Mouse (Mus musculus) midbrain, embryonic 16.5 days (tissue): ENCODE measurements at regions not wholly inside any gene's neighbourhood (a gene's known extent, or its start where the extent isn't known, plus 50 kb on each side); places are given as distances from the start of the nearest gene placed in this dataset.

ENCODE experiments used
- ATAC-seq: fragments of 200-750 bp; cut with Nextera tagmentation; 2 replicates; pipeline ENCODE4 v1.8.0; 2017; ENCODE audit warnings: moderate TSS enrichment
- H3K27ac ChIP-seq: fragments of 300-500 bp; sonication (generic); 2 replicates; pipeline ENCODE4 v1.5.1; 2014; ENCODE audit warnings: mild to moderate bottlenecking, low read length, mixed read lengths
- H3K27me3 ChIP-seq: fragments of 300-500 bp; sonication (generic); 2 replicates; pipeline ENCODE4 v1.6.1; 2014; ENCODE audit warnings: low read depth, low read length, mixed read lengths; ENCODE audit not compliant: control insufficient read depth, insufficient read depth
- H3K36me3 ChIP-seq: fragments of 300-500 bp; sonication (generic); 2 replicates; pipeline ENCODE4 v1.6.1; 2014; ENCODE audit warnings: mild to moderate bottlenecking, low read length, moderate library complexity, mixed read lengths; ENCODE audit not compliant: control insufficient read depth, insufficient read depth
- H3K4me1 ChIP-seq: fragments of 300-500 bp; sonication (generic); 2 replicates; pipeline ENCODE4 v1.6.1; 2014; ENCODE audit warnings: mild to moderate bottlenecking, low read length, mixed read lengths; ENCODE audit not compliant: control insufficient read depth, insufficient read depth
- H3K4me2 ChIP-seq: fragments of 300-500 bp; sonication (generic); 2 replicates; pipeline ENCODE4 v1.6.1; 2014; ENCODE audit warnings: mild to moderate bottlenecking, low read length, mixed read lengths
- H3K4me3 ChIP-seq: fragments of 300-500 bp; sonication (generic); 2 replicates; pipeline ENCODE4 v1.5.1; 2014; ENCODE audit warnings: low read depth, mild to moderate bottlenecking, low read length, moderate library complexity, mixed read lengths
- H3K9ac ChIP-seq: fragments of 300-500 bp; sonication (generic); 2 replicates; pipeline ENCODE4 v1.6.1; 2014; ENCODE audit warnings: low read depth, low read length, mixed read lengths
- H3K9me3 ChIP-seq: fragments of 300-500 bp; sonication (generic); replicated peaks from 2 replicates; pipeline ENCODE4 v1.6.1; 2014; ENCODE audit warnings: mild to moderate bottlenecking, low read length, mixed read lengths; ENCODE audit not compliant: control insufficient read depth, poor library complexity, severe bottlenecking
- WGBS: fragments of 180-500 bp; shearing (Covaris S2); extraction: QIAGEN DNeasy Blood & Tissue Kit; methylation state at CpG from one replicate; pipeline ENCODE4 v1.1.7; 2014; 5-methylcytosine and 5-hydroxymethylcytosine counted together

DNA sequence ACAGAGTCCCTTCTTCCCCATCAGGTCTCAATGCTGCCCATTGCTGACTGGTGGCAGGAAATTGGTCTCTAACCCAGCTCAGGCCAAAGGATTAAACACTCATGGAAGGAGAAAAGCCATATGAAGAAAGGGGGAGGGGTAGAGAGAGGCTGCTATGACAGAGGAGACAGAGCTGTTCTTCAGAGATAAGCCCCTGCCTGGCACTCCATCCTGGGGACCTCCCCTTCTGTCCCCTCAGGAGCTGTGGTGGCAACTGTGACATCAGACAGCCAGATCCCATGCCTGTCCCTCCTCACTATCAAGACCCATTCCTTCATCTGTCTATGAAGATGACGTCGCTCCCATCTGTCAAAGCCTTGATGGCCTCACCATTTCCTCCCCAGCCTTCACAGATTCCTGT, 126.6 kb upstream of the Csf3r start:
- WGBS: 74% methylated on average over 2 of the region's 2 CpGs
- peak; percentile 34; the same call in 1 of the 2 replicates for ATAC-seq
- Histone ChIP-seq H3K4me3 (no peak overlapping the region), H3K9ac (no peak overlapping the region), H3K27ac (no peak overlapping the region), H3K4me1 (peaks cover 18% of the 10 kb centered on the region; the same call in 1 of the 2 replicates), H3K27me3 (no peaks in the 10 kb centered on the region), H3K4me2 (no peak overlapping the region), H3K9me3 (no peaks in the 10 kb centered on the region), H3K36me3 (no peaks in the 10 kb centered on the region)

DNA sequence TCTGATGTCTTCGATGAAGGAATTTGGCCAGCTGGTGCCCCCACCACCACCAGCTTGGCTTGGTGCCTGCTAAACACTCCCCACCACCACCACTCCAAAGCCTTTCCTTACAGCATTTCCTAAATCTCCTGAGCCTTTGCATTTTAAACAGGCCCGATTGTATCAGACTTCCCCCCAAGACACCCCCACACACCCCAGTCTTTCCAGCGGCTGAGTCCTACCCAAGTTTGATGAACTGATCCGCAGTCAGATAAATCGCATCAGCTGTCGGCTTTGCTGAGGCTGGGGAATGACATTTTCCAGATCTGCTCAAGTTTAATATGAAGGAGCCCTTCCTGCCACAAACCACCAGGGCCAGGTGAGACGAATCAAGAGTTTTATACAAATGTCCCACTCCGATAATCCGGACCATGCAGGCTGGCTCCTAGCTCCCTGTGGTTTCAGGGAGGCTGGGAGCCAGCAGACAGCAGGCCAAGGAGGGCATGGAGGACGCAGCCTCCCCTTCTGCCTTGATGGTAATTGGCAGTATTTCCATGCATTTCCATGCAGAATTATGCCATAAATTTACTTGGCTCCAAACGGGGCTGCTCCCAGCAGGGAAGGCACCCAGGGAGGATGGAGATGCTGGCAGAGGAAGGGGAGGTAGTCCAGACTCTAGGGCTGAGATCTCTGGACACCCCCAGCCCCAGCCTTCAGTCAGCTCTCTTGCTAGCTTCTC, 125.6 kb upstream of the Csf3r start:
- Histone ChIP-seq H3K4me3 (no peak overlapping the region), H3K27me3 (no peaks in the 10 kb centered on the region), H3K9ac (no peak overlapping the region), H3K4me2 (no peak overlapping the region), H3K4me1 (peaks cover 18% of the 10 kb centered on the region; the same call in 1 of the 2 replicates), H3K9me3 (no peaks in the 10 kb centered on the region), H3K36me3 (no peaks in the 10 kb centered on the region), H3K27ac (peak overlapping the region; percentile 50)
- ATAC-seq: no peak
- 34% methylated on average over 11 of the region's 11 CpGs for WGBS

- Histone ChIP-seq H3K36me3 (no peaks in the 10 kb centered on the region), H3K27me3 (no peaks in the 10 kb centered on the region), H3K27ac (no peak overlapping the region), H3K4me3 (no peak overlapping the region), H3K4me1 (peaks cover 13% of the 10 kb centered on the region; the same call in 1 of the 2 replicates), H3K4me2 (no peak overlapping the region), H3K9ac (no peak overlapping the region), H3K9me3 (no peaks in the 10 kb centered on the region)
- ATAC-seq: no peak
- WGBS: 62% methylated on average over 10 of the region's 10 CpGs
These were observed 122.6 kb upstream of the Csf3r start for GRCm38 (mm10) chr4:125901546-125902276.

GRCm38 (mm10) chr4:125906296-125906695, 118.1 kb upstream of the Csf3r start:
- Histone ChIP-seq H3K4me3 (no peak overlapping the region), H3K4me2 (no peak overlapping the region), H3K9me3 (no peaks in the 10 kb centered on the region), H3K4me1 (no peaks in the 10 kb centered on the region), H3K27me3 (no peaks in the 10 kb centered on the region), H3K36me3 (no peaks in the 10 kb centered on the region), H3K27ac (no peak overlapping the region), H3K9ac (no peak overlapping the region)
- ATAC-seq: no peak
- 64% methylated on average over 5 of the region's 5 CpGs for WGBS

DNA sequence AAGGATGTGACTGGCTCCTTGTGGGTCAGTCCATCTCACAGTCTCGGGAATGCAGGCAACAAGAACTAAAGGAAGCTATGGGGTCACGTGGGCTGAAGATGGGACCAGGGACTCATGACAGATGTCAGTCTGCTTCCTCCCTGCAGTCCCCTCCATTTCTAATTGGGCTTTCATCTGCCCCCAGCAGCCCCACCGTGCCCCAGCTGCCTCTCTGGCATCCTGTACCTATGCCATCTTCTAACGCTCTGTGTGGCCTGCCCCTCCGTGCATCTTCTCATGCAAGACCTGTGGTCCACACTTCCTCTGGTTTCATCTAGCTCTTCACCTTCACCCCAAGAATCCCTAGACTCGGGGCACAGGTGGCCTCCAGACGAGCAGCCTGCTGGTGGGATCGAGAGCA, 115.4 kb upstream of the Csf3r start:
- no peaks in the 10 kb centered on the region for H3K27me3 ChIP-seq
- no peak overlapping the region for H3K27ac ChIP-seq
- no peak overlapping the region for H3K4me3 ChIP-seq
- no peak overlapping the region for H3K9ac ChIP-seq
- no peak overlapping the region for H3K4me2 ChIP-seq
- no peaks in the 10 kb centered on the region for H3K4me1 ChIP-seq
- WGBS: 87% methylated on average over 8 of the region's 8 CpGs
- ATAC-seq: no peak
- no peaks in the 10 kb centered on the region for H3K9me3 ChIP-seq
- no peaks in the 10 kb centered on the region for H3K36me3 ChIP-seq

- 18% methylated on average over 24 of the region's 24 CpGs for WGBS
- no peaks in the 10 kb centered on the region for H3K27me3 ChIP-seq
- ATAC-seq: no peak
- H3K4me1 ChIP-seq: no peaks in the 10 kb centered on the region
- H3K4me2 ChIP-seq: no peak overlapping the region
- no peaks in the 10 kb centered on the region for H3K9me3 ChIP-seq
- H3K27ac ChIP-seq: no peak overlapping the region
- H3K4me3 ChIP-seq: no peak overlapping the region
- H3K36me3 ChIP-seq: no peaks in the 10 kb centered on the region
- H3K9ac ChIP-seq: no peak overlapping the region
These were observed 112.6 kb upstream of the Csf3r start for GRCm38 (mm10) chr4:125911541-125912270.

- Histone ChIP-seq H3K4me2 (no peak overlapping the region), H3K4me1 (no peaks in the 10 kb centered on the region), H3K4me3 (no peak overlapping the region), H3K9ac (no peak overlapping the region), H3K36me3 (no peaks in the 10 kb centered on the region), H3K27ac (no peak overlapping the region), H3K27me3 (no peaks in the 10 kb centered on the region), H3K9me3 (no peaks in the 10 kb centered on the region)
- ATAC-seq: peak; percentile 5; the same call in 1 of the 2 replicates
- 24% methylated on average over 8 of the region's 8 CpGs for WGBS
These were observed 111.8 kb upstream of the Csf3r start for GRCm38 (mm10) chr4:125912444-125913049.

GRCm38 (mm10) chr4:125915166-125915565, 109.2 kb upstream of the Csf3r start:
- no peak overlapping the region for H3K9ac ChIP-seq
- no peaks in the 10 kb centered on the region for H3K27me3 ChIP-seq
- no peak overlapping the region for H3K27ac ChIP-seq
- H3K4me3 ChIP-seq: no peak overlapping the region
- H3K4me1 ChIP-seq: no peaks in the 10 kb centered on the region
- H3K4me2 ChIP-seq: no peak overlapping the region
- H3K36me3 ChIP-seq: no peaks in the 10 kb centered on the region
- WGBS: 34% methylated on average over 8 of the region's 8 CpGs
- H3K9me3 ChIP-seq: no peaks in the 10 kb centered on the region
- no peak for ATAC-seq
